Comparison of ENCODE assay signal across 12 mouse cellular contexts in genomic region chr9:111155764-111156458, GRCm38 (mm10). TPM values are rescaled to one million over a fixed set of nuclear protein-coding genes. Genes with fewer than 3 reads are reported as not detected.
A peak's percentile ranks its signal among the peaks of the same experiment; 100 is the strongest.
DNase-seq lines count a peak whose midpoint lies in the region; ATAC-seq lines count a peak whose summit lies in the region.
"Had no signal": no experiment of that assay in that cellular context is flagged by ENCODE, and none has a peak within 500 bp of the region (broad histone marks: within the 10 kb centered on the region; RNA-seq: fewer than 3 reads in every experiment).

No protein-coding gene starts in this region.

- 0 out of 2 replicates have a peak overlapping the region, but pooled peaks have one; percentile 44 for H3K27ac ChIP-seq in embryonic facial prominence, embryonic 13.5 days
- no peak overlapping the region for H3K27ac ChIP-seq in embryonic facial prominence, embryonic 10.5 days (replicated peaks)
- peak overlapping the region; percentile 55; the same call in 1 of the 2 replicates for H3K27ac ChIP-seq in limb, embryonic 15.5 days
- no peak overlapping the region for H3K27ac ChIP-seq in limb, embryonic 10.5 days
- peak overlapping the region; percentile 56; the same call in 1 of the 2 replicates for H3K27ac ChIP-seq in embryonic facial prominence, embryonic 15.5 days (replicated peaks)
- H3K27ac ChIP-seq: kidney, embryonic 15.5 days; limb, embryonic 13.5 days had no signal

- H3K4me2 ChIP-seq in embryonic facial prominence, embryonic 13.5 days = no peak overlapping the region
- no peak overlapping the region for H3K4me2 ChIP-seq in limb, embryonic 15.5 days
- H3K4me2 ChIP-seq in embryonic facial prominence, embryonic 15.5 days (replicated peaks) = no peak overlapping the region
- H3K4me2 ChIP-seq: kidney, embryonic 15.5 days; limb, embryonic 13.5 days had no signal

- H3K4me3 ChIP-seq in embryonic facial prominence, embryonic 13.5 days = no peak overlapping the region
- H3K4me3 ChIP-seq in embryonic facial prominence, embryonic 10.5 days = no peak overlapping the region
- H3K4me3 ChIP-seq in limb, embryonic 15.5 days = no peak overlapping the region
- no peak overlapping the region for H3K4me3 ChIP-seq in limb, embryonic 10.5 days
- H3K4me3 ChIP-seq in embryonic facial prominence, embryonic 15.5 days (replicated peaks) = no peak overlapping the region
- H3K4me3 ChIP-seq: kidney, embryonic 15.5 days; limb, embryonic 13.5 days had no signal

- no peak overlapping the region for H3K9ac ChIP-seq in embryonic facial prominence, embryonic 13.5 days
- H3K9ac ChIP-seq in limb, embryonic 15.5 days = no peak overlapping the region
- H3K9ac ChIP-seq in embryonic facial prominence, embryonic 15.5 days = no peak overlapping the region
- H3K9ac ChIP-seq: kidney, embryonic 15.5 days; limb, embryonic 13.5 days had no signal

- H3K4me1 ChIP-seq in embryonic facial prominence, embryonic 13.5 days = no peaks in the 10 kb centered on the region
- peaks cover 3% of the 10 kb centered on the region; the same call in 1 of the 2 replicates for H3K4me1 ChIP-seq in embryonic facial prominence, embryonic 10.5 days
- H3K4me1 ChIP-seq in limb, embryonic 15.5 days = no peaks in the 10 kb centered on the region
- 0 out of 2 replicates have a peak, but pooled peaks cover 3% of the 10 kb centered on the region for H3K4me1 ChIP-seq in limb, embryonic 10.5 days
- 0 out of 2 replicates have a peak, but pooled peaks cover 5% of the 10 kb centered on the region for H3K4me1 ChIP-seq in embryonic facial prominence, embryonic 15.5 days
- H3K4me1 ChIP-seq: kidney, embryonic 15.5 days; limb, embryonic 13.5 days had no signal

- no peak for DNase-seq in embryonic facial prominence, embryonic 10.5 days (ENCODE audit: low spot score)
- no peak for DNase-seq in limb, embryonic 10.5 days (ENCODE audit: low spot score)
- DNase-seq in thymus, postnatal 36 days = no peak
- no peak for DNase-seq in right cerebral cortex, postnatal 10 days (ENCODE audit: low spot score in 2 of 2)
- DNase-seq: cerebellum, adult 2 months had no signal

- no peak for ATAC-seq in embryonic facial prominence, embryonic 13.5 days (ENCODE audit: insufficient number of reproducible peaks, insufficient read depth, low FRiP score, low TSS enrichment, low read depth)
- no peak for ATAC-seq in limb, embryonic 15.5 days (ENCODE audit: insufficient number of reproducible peaks, low FRiP score, low TSS enrichment, low read depth)
- ATAC-seq in embryonic facial prominence, embryonic 15.5 days (ENCODE audit: insufficient number of reproducible peaks, low FRiP score, low TSS enrichment, low read depth) = no peak
- ATAC-seq in megakaryocyte, adult 5-6 weeks (ENCODE audit: poor library complexity, severe bottlenecking) = peak; percentile 69
- ATAC-seq: forebrain, embryonic 16.5 days had no signal

- no peaks in the 10 kb centered on the region for H3K27me3 ChIP-seq in embryonic facial prominence, embryonic 13.5 days
- no peaks in the 10 kb centered on the region for H3K27me3 ChIP-seq in embryonic facial prominence, embryonic 10.5 days (replicated peaks; ENCODE audit: low read depth, poor library complexity, severe bottlenecking)
- H3K27me3 ChIP-seq in limb, embryonic 15.5 days = no peaks in the 10 kb centered on the region
- no peaks in the 10 kb centered on the region for H3K27me3 ChIP-seq in limb, embryonic 10.5 days (ENCODE audit: low read depth, poor library complexity, severe bottlenecking)
- no peaks in the 10 kb centered on the region for H3K27me3 ChIP-seq in embryonic facial prominence, embryonic 15.5 days
- H3K27me3 ChIP-seq: kidney, embryonic 15.5 days; limb, embryonic 13.5 days had no signal

- H3K36me3 ChIP-seq in embryonic facial prominence, embryonic 13.5 days = no peaks in the 10 kb centered on the region; the same call in 1 of the 2 replicates
- H3K36me3 ChIP-seq in embryonic facial prominence, embryonic 10.5 days (replicated peaks) = 0 out of 2 replicates have a peak, but pooled peaks cover 2% of the 10 kb centered on the region
- no peaks in the 10 kb centered on the region; the same call in 1 of the 2 replicates for H3K36me3 ChIP-seq in limb, embryonic 15.5 days
- H3K36me3 ChIP-seq in limb, embryonic 10.5 days = 0 out of 2 replicates have a peak, but pooled peaks cover 3% of the 10 kb centered on the region
- no peaks in the 10 kb centered on the region for H3K36me3 ChIP-seq in embryonic facial prominence, embryonic 15.5 days
- H3K36me3 ChIP-seq: kidney, embryonic 15.5 days; limb, embryonic 13.5 days had no signal

- 87% methylated on average over 11 of the region's 11 CpGs for WGBS in embryonic facial prominence, embryonic 13.5 days
- WGBS in embryonic facial prominence, embryonic 10.5 days = 86% methylated on average over 11 of the region's 11 CpGs
- WGBS in limb, embryonic 15.5 days = 82% methylated on average over 11 of the region's 11 CpGs
- WGBS in limb, embryonic 10.5 days = 87% methylated on average over 11 of the region's 11 CpGs
- WGBS in embryonic facial prominence, embryonic 15.5 days = 80% methylated on average over 11 of the region's 11 CpGs

- H3K9me3 ChIP-seq in embryonic facial prominence, embryonic 13.5 days = no peaks in the 10 kb centered on the region
- H3K9me3 ChIP-seq in embryonic facial prominence, embryonic 10.5 days = no peaks in the 10 kb centered on the region
- no peaks in the 10 kb centered on the region for H3K9me3 ChIP-seq in limb, embryonic 15.5 days
- H3K9me3 ChIP-seq in limb, embryonic 10.5 days (replicated peaks) = no peaks in the 10 kb centered on the region
- H3K9me3 ChIP-seq in embryonic facial prominence, embryonic 15.5 days (replicated peaks) = no peaks in the 10 kb centered on the region
- H3K9me3 ChIP-seq: kidney, embryonic 15.5 days; limb, embryonic 13.5 days had no signal

RNA-seq across cellular contexts. Expression of gene Lrrfip2, which starts 38.5 kb away (rescaled TPM):
- polyA plus RNA-seq in embryonic facial prominence, embryonic 13.5 days (2015; fragmentation: Nextera tagmentation; extraction: Ambion mirVana) = 41.7 and 47.3 TPM in 2 replicates
- polyA plus RNA-seq in embryonic facial prominence, embryonic 10.5 days (2016; fragmentation: Nextera tagmentation; extraction: Ambion mirVana) = 38.6 and 39.4 TPM in 2 replicates
- polyA plus RNA-seq in limb, embryonic 15.5 days (2015; fragmentation: Nextera tagmentation; extraction: Ambion mirVana) = 39.1 and 39.7 TPM in 2 replicates
- 38.2 and 39.7 TPM in 2 replicates for polyA plus RNA-seq in limb, embryonic 10.5 days (2016; fragmentation: Nextera tagmentation; extraction: Ambion mirVana)
- polyA plus RNA-seq in embryonic facial prominence, embryonic 15.5 days (2015; fragmentation: Nextera tagmentation; extraction: Ambion mirVana) = 40.0 and 41.9 TPM in 2 replicates
- total RNA-seq in megakaryocyte, adult 5-6 weeks (2015) = 77.9 and 85.2 TPM in 2 replicates
- total RNA-seq in megakaryocyte, adult 5-6 weeks (2017) = 137 and 138 TPM in 2 replicates

Comparison
In these comparisons a context has a peak if more than half of its experiments do, and no peak if none do; other contexts are left out.
1. H3K27ac ChIP-seq: peak in embryonic facial prominence, embryonic 13.5 days (single experiment), limb, embryonic 15.5 days (single experiment) and embryonic facial prominence, embryonic 15.5 days (single experiment); none in embryonic facial prominence, embryonic 10.5 days (single experiment) and limb, embryonic 10.5 days (single experiment).